Mouse (Mus musculus) intestine, embryonic 16.5 days (tissue): ENCODE measurements at regions not wholly inside any gene's neighbourhood (a gene's known extent, or its start where the extent isn't known, plus 50 kb on each side); places are given as distances from the start of the nearest gene placed in this dataset.

ENCODE experiments used
- ATAC-seq: fragments of 200-750 bp; cut with Nextera tagmentation; 2 replicates; pipeline ENCODE4 v1.8.0; 2017; ENCODE audit warnings: moderate TSS enrichment, moderate library complexity
- H3K27ac ChIP-seq: fragments of 300-500 bp; sonication (generic); 2 replicates; pipeline ENCODE4 v1.5.1; 2014; ENCODE audit warnings: mild to moderate bottlenecking, low read length
- H3K27me3 ChIP-seq: fragments of 300-500 bp; sonication (generic); replicated peaks from 2 replicates; pipeline ENCODE4 v1.6.1; 2014; ENCODE audit warnings: low read length, control low read depth, mixed read lengths; ENCODE audit not compliant: control insufficient read depth, insufficient read depth
- H3K36me3 ChIP-seq: fragments of 300-500 bp; sonication (generic); 2 replicates; pipeline ENCODE4 v1.6.1; 2014; ENCODE audit warnings: low read length, control low read depth; ENCODE audit not compliant: control insufficient read depth, insufficient read depth
- H3K4me1 ChIP-seq: fragments of 300-500 bp; sonication (generic); 2 replicates; pipeline ENCODE4 v1.6.1; 2014; ENCODE audit warnings: low read length, control low read depth, mixed read lengths; ENCODE audit not compliant: control insufficient read depth, insufficient read depth
- H3K4me2 ChIP-seq: fragments of 300-500 bp; sonication (generic); 2 replicates; pipeline ENCODE4 v1.6.1; 2014; ENCODE audit warnings: low read depth, low read length, control low read depth
- H3K4me3 ChIP-seq: fragments of 300-500 bp; sonication (generic); 2 replicates; pipeline ENCODE4 v1.5.1; 2014; ENCODE audit warnings: mild to moderate bottlenecking, low read length
- H3K9ac ChIP-seq: fragments of 300-500 bp; sonication (generic); 2 replicates; pipeline ENCODE4 v1.6.1; 2014; ENCODE audit warnings: low read depth, low read length
- H3K9me3 ChIP-seq: fragments of 300-500 bp; sonication (generic); 2 replicates; pipeline ENCODE4 v1.6.1; 2016; ENCODE audit warnings: low read length, control low read depth; ENCODE audit not compliant: control insufficient read depth
- WGBS: fragments of 180-500 bp; shearing (Covaris S2); extraction: QIAGEN DNeasy Blood & Tissue Kit; methylation state at CpG from one replicate; pipeline ENCODE4 v1.1.7; 2014; 5-methylcytosine and 5-hydroxymethylcytosine counted together

DNA sequence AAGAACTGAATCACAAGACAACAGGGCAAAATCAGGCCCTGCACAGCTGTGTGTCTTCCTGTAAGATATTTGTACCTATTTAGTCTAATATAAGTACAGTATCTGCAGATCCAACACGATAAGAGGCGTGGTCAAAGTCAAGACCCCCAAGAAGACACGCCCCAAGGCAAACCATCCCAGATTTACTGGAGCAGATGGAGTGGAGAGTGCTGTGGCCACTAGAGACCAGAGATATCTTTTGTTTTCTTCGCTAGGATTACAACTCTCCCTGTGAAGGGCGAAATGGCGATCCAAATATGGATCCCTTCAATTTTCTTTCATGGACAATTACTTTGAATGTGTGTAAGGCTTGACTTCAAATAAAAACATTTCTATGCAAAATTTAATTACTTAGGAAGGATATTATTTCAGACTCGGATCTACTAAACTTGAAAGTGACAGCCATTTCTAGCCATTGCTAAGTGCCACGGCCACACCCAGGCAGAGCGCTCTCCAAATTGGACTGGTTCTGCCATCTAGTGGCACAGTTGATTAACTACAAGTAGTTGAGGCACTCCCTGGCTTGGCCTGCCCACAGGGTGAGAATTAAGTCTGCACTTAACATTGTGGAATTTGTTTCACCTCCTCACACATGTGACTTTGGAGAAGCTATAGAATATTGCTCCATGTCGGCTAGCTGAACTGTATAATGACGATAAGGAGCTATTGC is 140.4 kb upstream of the Gm9833 start:
- no peak overlapping the region for H3K27ac ChIP-seq
- no peaks in the 10 kb centered on the region for H3K9me3 ChIP-seq
- peak; percentile 89 for ATAC-seq
- H3K4me1 ChIP-seq = no peaks in the 10 kb centered on the region
- H3K36me3 ChIP-seq = no peaks in the 10 kb centered on the region
- 57% methylated on average over 11 of the region's 11 CpGs for WGBS
- H3K9ac ChIP-seq = no peak overlapping the region
- H3K4me3 ChIP-seq = no peak overlapping the region
- H3K4me2 ChIP-seq = no peak overlapping the region
- H3K27me3 ChIP-seq = no peaks in the 10 kb centered on the region

DNA sequence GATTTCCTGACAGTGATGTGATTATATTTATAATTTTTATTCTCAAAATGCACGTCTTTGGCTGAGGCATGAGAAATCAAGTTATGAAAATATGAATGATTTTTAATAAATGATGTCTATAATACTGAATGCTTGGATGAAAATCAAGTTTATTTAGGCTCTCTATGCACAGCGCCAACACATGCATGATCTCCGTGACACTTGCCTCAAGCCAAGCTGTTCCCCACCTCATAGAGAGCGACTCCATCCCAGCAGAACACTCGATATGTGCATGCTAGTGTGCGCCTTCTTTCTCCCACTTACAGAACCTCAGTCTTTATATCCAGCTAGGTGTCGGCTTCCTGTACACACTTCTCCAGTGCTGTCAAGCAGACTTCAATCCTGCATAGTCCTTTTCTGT is 139.8 kb upstream of the Gm9833 start:
- no peak for ATAC-seq
- Histone ChIP-seq H3K4me1 (no peaks in the 10 kb centered on the region), H3K9me3 (no peaks in the 10 kb centered on the region), H3K36me3 (no peaks in the 10 kb centered on the region), H3K27me3 (no peaks in the 10 kb centered on the region), H3K27ac (no peak overlapping the region), H3K4me3 (no peak overlapping the region), H3K4me2 (no peak overlapping the region), H3K9ac (no peak overlapping the region)
- WGBS = 80% methylated on average over 7 of the region's 7 CpGs

DNA sequence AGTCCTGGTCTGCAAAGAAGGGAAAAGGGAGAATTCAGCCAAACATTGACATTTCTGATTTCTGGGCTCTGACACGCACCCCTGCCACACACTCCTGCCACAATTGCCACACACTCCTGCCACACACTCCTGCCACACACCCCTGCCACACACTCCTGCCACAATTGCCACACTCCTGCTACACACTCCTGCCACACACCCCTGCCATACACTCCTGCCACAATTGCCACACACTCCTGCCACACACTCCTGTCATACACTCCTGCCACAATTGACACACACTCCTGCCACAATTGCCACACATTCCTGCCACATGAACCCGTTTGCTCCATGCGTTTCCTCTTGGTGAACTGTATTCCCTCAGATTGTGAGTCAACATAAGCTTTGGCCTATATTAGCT is 130.0 kb upstream of the Gm9833 start:
- no peak overlapping the region for H3K27ac ChIP-seq
- no peak overlapping the region for H3K4me3 ChIP-seq
- no peaks in the 10 kb centered on the region for H3K9me3 ChIP-seq
- no peak overlapping the region for H3K9ac ChIP-seq
- no peaks in the 10 kb centered on the region for H3K36me3 ChIP-seq
- no peak overlapping the region for H3K4me2 ChIP-seq
- H3K4me1 ChIP-seq = no peaks in the 10 kb centered on the region
- H3K27me3 ChIP-seq = no peaks in the 10 kb centered on the region
- WGBS = 88% methylated on average over 3 of the region's 3 CpGs
- ATAC-seq = no peak

DNA sequence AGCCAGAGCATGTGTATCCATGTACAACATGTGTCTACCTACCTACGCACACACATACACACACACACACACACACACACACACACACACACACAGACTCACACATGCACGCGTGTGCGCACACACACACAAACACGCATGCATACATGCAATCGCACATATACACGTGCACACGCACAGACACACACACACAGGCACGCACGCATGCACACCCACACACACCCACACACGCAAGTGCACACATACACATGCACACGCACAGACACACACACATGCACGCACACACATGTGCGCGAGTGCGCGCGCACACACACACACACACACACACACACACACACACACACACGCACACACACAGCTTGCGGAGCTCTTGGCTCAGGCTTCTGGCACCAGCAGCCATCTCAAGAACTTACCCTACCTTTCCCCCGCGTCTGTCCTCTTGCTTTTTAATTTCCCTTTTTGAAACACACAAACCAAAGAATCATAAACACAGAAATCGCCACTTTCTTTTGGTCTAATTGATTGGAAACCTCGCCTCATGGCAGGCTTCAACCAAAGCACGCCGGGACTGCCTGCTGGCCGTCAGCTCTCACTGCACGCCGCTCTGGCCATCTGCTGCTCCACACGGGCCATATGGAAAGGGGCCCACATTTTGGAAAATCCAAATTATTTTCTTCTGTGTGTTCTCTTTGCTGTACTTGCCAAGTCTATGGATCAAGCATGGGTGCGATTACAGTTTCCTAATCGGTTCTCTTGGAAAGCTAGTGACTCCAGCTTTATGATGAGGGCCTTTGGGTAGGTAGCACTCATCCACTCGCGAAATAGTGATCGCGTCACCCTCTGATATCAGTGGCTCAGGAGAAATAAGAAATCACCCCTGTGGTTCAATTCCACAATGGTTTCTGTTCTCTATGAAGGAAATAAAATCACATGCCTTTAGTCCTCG is 127.9 kb upstream of the Gm9833 start:
- whole genome bisulfite sequencing = 92% methylated on average over 37 of the region's 37 CpGs
- no peaks in the 10 kb centered on the region for H3K27me3 ChIP-seq
- no peak overlapping the region for H3K27ac ChIP-seq
- H3K4me3 ChIP-seq = no peak overlapping the region
- H3K36me3 ChIP-seq = no peaks in the 10 kb centered on the region
- no peak overlapping the region for H3K9ac ChIP-seq
- H3K4me1 ChIP-seq = no peaks in the 10 kb centered on the region
- H3K9me3 ChIP-seq = no peaks in the 10 kb centered on the region
- ATAC-seq = no peak
- H3K4me2 ChIP-seq = no peak overlapping the region

DNA sequence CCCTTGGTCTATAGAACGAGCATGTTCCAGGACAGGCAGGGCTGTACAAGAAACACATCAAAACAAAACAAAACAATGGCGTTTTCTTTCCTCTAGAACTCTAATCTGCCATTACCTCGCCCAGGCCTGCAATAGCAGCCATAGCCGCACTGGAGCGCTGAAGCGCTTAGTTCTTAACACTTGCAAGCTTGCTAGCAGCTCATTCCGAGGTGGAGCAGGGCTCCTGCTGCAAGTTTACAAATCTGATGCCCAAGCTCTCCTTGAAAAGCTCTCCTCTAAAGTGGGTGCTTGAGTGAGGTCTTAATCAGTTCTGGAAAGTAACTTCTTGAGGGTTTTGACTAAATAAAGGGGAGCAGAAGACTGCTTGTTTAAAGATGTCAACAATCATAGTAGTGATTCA is 127.2 kb upstream of the Gm9833 start:
- no peaks in the 10 kb centered on the region for H3K36me3 ChIP-seq
- ATAC-seq = no peak
- H3K27ac ChIP-seq = no peak overlapping the region
- no peak overlapping the region for H3K4me3 ChIP-seq
- WGBS = 59% methylated on average over 7 of the region's 7 CpGs
- H3K4me1 ChIP-seq = no peaks in the 10 kb centered on the region
- no peak overlapping the region for H3K4me2 ChIP-seq
- no peak overlapping the region for H3K9ac ChIP-seq
- no peaks in the 10 kb centered on the region for H3K27me3 ChIP-seq
- H3K9me3 ChIP-seq = no peaks in the 10 kb centered on the region
